Mouse (Mus musculus): ENCODE measurements around the gene Fer. TPM values are rescaled to one million over a fixed set of nuclear protein-coding genes. Genes with fewer than 3 reads are reported as not detected.
"Not testable (repeated sequence)": the region's sequence is repeated elsewhere in the genome, so short reads cannot be mapped to it uniquely, and the experiment has no call there.

Gene Fer
- polyA plus RNA-seq, 1 experiment from 2014 or later, result 28.6 TPM

DNA sequence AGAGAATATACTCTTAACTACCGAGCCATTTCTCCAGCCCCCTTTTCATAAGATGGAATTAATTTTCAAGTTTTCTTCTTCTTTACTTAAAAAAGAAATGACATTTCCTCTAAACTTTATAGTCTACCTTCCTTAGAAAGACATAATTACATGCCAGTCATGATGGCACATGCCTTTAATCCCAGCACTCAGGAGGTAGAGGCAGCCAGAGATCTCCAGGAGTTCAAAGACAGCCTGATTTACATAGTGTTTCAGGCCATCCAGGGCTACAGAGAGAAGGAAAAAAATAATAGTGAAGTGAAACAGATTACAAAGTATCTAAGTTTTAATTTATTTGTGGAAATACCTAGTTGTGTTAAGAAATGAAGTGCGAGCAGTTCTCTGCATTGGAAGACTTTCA is 26.6 kb upstream of the Fer start:
- Histone ChIP-seq H3K36me3 (ENCODE audit: control insufficient read depth, insufficient read depth, low read length) (no peaks in the 10 kb centered on the region), H3K4me3 (ENCODE audit: low read depth, low read length) (no peak overlapping the region), H3K27me3 (replicated peaks; ENCODE audit: control insufficient read depth, insufficient read depth, low read length) (no peaks in the 10 kb centered on the region), H3K4me2 (ENCODE audit: low read length) (no peak overlapping the region), H3K4me1 (replicated peaks; ENCODE audit: control insufficient read depth, insufficient read depth, low read length) (no peaks in the 10 kb centered on the region), H3K9ac (ENCODE audit: low read length) (no peak overlapping the region), H3K9me3 (ENCODE audit: control insufficient read depth, low read length) (no peaks in the 10 kb centered on the region), H3K27ac (ENCODE audit: low read depth) (no peak overlapping the region)
- ATAC-seq (replicated peaks; ENCODE audit: low FRiP score, low TSS enrichment, low read depth) (no peak), DNase-seq (ENCODE audit: low spot score) (no peak)
- 86% methylated on average over 2 of the region's 2 CpGs for WGBS

DNA sequence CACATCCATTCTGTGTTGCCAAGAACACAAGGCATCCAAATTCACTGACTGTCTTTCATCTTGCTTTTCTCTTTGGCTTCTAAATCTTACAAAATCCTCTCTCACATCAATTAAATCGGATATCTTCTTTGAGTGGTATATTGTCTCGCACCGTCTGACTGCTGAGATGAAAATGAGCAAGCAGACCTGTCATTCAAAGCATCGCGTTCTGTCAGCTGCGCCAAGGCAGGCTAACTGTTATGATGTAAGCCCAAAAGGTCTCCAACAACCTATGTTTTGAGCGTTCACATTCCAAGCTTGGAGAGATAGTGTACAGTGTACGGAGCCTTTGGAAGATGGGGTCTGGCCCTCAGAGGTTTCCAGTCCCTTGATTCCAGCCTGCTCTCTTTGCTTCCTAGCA is 26.2 kb upstream of the Fer start:
- no peak overlapping the region for H3K4me2 ChIP-seq (ENCODE audit: low read length)
- H3K27ac ChIP-seq (ENCODE audit: low read depth), result no peak overlapping the region
- H3K36me3 ChIP-seq (ENCODE audit: control insufficient read depth, insufficient read depth, low read length), result no peaks in the 10 kb centered on the region
- DNase-seq (ENCODE audit: low spot score), result no peak
- WGBS, result 78% methylated on average over 8 of the region's 8 CpGs
- H3K27me3 ChIP-seq (replicated peaks; ENCODE audit: control insufficient read depth, insufficient read depth, low read length), result no peaks in the 10 kb centered on the region
- H3K4me3 ChIP-seq (ENCODE audit: low read depth, low read length), result no peak overlapping the region
- no peak for ATAC-seq (replicated peaks; ENCODE audit: low FRiP score, low TSS enrichment, low read depth)
- H3K9ac ChIP-seq (ENCODE audit: low read length), result no peak overlapping the region
- no peaks in the 10 kb centered on the region for H3K9me3 ChIP-seq (ENCODE audit: control insufficient read depth, low read length)
- H3K4me1 ChIP-seq (replicated peaks; ENCODE audit: control insufficient read depth, insufficient read depth, low read length), result no peaks in the 10 kb centered on the region

DNA sequence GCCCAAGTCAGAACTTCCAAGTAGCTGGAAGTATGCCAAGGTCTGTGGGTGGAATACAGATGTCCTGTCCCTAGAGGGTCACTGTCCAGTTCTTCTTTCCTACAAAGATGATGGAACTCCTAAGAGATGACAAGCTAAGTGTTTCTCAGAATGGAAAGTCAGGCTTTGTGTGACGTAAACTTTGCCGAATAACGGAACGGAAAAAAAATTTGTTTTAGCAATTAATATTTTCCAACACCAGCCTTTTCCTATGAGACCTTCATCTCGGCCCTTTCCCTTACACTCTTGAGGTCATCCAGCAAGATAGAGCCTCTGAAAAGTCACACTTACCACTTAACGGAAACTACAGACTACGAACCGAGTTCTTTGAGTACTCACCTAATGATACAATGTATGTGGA is 24.7 kb upstream of the Fer start:
- H3K4me2 ChIP-seq (ENCODE audit: low read length), result no peak overlapping the region
- no peak for DNase-seq (ENCODE audit: low spot score)
- no peak overlapping the region for H3K27ac ChIP-seq (ENCODE audit: low read depth)
- no peaks in the 10 kb centered on the region for H3K4me1 ChIP-seq (replicated peaks; ENCODE audit: control insufficient read depth, insufficient read depth, low read length)
- no peaks in the 10 kb centered on the region for H3K9me3 ChIP-seq (ENCODE audit: control insufficient read depth, low read length)
- H3K36me3 ChIP-seq (ENCODE audit: control insufficient read depth, insufficient read depth, low read length), result no peaks in the 10 kb centered on the region
- no peak for ATAC-seq (replicated peaks; ENCODE audit: low FRiP score, low TSS enrichment, low read depth)
- no peak overlapping the region for H3K4me3 ChIP-seq (ENCODE audit: low read depth, low read length)
- H3K27me3 ChIP-seq (replicated peaks; ENCODE audit: control insufficient read depth, insufficient read depth, low read length), result no peaks in the 10 kb centered on the region
- no peak overlapping the region for H3K9ac ChIP-seq (ENCODE audit: low read length)
- 93% methylated on average over 8 of the region's 8 CpGs for WGBS

DNA sequence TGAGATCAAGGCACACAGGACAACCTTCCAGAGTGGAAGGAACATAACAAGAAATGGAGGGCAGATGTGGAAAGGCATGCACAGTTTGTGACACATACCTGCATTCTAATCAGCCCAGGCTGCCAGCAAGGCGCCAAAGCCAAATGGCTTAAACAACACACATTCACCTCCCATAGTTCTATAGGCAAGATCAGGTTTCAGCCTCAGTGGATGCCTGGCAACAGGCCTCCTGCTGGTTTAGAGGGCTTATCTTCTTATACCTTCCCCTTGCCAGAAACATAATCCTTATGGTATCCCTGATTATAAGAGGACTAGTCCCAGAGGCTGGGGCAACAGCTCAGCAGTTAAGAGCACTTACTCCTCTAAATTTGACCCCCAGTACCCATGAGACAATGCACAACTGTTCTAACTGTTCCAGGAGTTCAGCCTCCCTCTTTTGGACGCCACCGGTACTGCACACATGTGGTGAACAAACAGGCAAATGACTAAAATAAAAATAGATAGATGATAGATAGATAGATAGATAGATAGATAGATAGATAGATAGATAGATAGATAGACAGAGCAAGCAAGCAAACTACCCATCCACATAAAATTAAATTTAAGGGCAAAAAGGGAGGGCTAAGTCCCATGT is 23.1 kb upstream of the Fer start:
- DNase-seq (ENCODE audit: low spot score), result no peak
- H3K4me3 ChIP-seq (ENCODE audit: low read depth, low read length), result no peak overlapping the region
- 92% methylated on average over 3 of the region's 3 CpGs for WGBS
- H3K27ac ChIP-seq (ENCODE audit: low read depth), result no peak overlapping the region
- H3K27me3 ChIP-seq (replicated peaks; ENCODE audit: control insufficient read depth, insufficient read depth, low read length), result no peaks in the 10 kb centered on the region
- no peaks in the 10 kb centered on the region for H3K4me1 ChIP-seq (replicated peaks; ENCODE audit: control insufficient read depth, insufficient read depth, low read length)
- no peaks in the 10 kb centered on the region for H3K36me3 ChIP-seq (ENCODE audit: control insufficient read depth, insufficient read depth, low read length)
- H3K9ac ChIP-seq (ENCODE audit: low read length), result no peak overlapping the region
- ATAC-seq (replicated peaks; ENCODE audit: low FRiP score, low TSS enrichment, low read depth), result no peak
- no peak overlapping the region for H3K4me2 ChIP-seq (ENCODE audit: low read length)
- H3K9me3 ChIP-seq (ENCODE audit: control insufficient read depth, low read length), result no peaks in the 10 kb centered on the region

DNA sequence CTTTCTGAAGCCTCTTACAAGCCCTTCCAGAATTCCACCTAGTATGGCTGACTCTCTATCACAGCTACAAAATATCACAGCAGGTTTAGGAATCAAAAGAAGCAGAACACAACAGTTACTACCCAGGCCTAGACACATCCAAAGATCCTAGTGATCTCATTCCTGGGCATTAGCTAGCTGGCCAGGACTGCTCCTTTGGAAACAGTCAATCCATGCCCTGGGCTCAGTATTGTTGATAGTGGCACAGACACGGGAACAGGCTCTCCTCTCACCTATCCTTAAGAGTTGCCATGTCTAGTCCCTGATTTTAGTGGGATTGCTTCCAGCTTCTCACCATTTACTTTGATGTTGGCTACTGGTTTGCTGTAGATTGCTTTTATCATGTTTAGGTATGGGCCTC is 20.6 kb upstream of the Fer start:
- Histone ChIP-seq H3K4me3 (ENCODE audit: low read depth, low read length) (no peak overlapping the region), H3K36me3 (ENCODE audit: control insufficient read depth, insufficient read depth, low read length) (no peaks in the 10 kb centered on the region), H3K27ac (ENCODE audit: low read depth) (no peak overlapping the region), H3K9ac (ENCODE audit: low read length) (no peak overlapping the region), H3K9me3 (ENCODE audit: control insufficient read depth, low read length) (no peaks in the 10 kb centered on the region), H3K4me1 (replicated peaks; ENCODE audit: control insufficient read depth, insufficient read depth, low read length) (no peaks in the 10 kb centered on the region), H3K4me2 (ENCODE audit: low read length) (no peak overlapping the region), H3K27me3 (replicated peaks; ENCODE audit: control insufficient read depth, insufficient read depth, low read length) (no peaks in the 10 kb centered on the region)
- no peak for ATAC-seq (replicated peaks; ENCODE audit: low FRiP score, low TSS enrichment, low read depth)
- WGBS, result 75% methylated on average over 1 of the region's 1 CpGs
- no peak for DNase-seq (ENCODE audit: low spot score)

DNA sequence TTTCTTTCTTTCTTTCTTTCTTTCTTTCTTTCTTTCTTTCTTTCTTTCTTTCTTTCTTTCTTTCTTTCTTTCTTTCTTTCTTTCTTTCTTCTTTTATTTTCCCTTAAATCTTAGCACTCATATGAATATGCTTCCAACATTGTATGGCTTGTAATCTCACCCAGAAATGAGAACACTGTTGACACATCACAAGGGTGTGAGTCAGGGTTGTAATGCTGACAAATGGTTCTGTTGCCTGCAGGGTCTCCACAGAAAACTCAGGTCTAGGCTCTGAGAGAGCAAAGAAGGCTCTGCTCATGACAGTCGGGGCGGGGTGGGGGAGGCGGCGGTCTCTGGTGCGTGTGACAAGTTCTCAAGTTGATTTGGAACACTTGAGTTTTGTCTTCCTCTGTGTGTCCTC is 17.9 kb upstream of the Fer start:
- no peaks in the 10 kb centered on the region for H3K27me3 ChIP-seq (replicated peaks; ENCODE audit: control insufficient read depth, insufficient read depth, low read length)
- H3K4me1 ChIP-seq (replicated peaks; ENCODE audit: control insufficient read depth, insufficient read depth, low read length), result no peaks in the 10 kb centered on the region
- no peak for DNase-seq (ENCODE audit: low spot score)
- no peaks in the 10 kb centered on the region for H3K36me3 ChIP-seq (ENCODE audit: control insufficient read depth, insufficient read depth, low read length)
- no peak overlapping the region for H3K4me2 ChIP-seq (ENCODE audit: low read length)
- no peak overlapping the region for H3K9ac ChIP-seq (ENCODE audit: low read length)
- H3K4me3 ChIP-seq (ENCODE audit: low read depth, low read length), result no peak overlapping the region
- H3K9me3 ChIP-seq (ENCODE audit: control insufficient read depth, low read length), result no peaks in the 10 kb centered on the region
- 74% methylated on average over 5 of the region's 5 CpGs for WGBS
- H3K27ac ChIP-seq (ENCODE audit: low read depth), result no peak overlapping the region
- no peak for ATAC-seq (replicated peaks; ENCODE audit: low FRiP score, low TSS enrichment, low read depth)

DNA sequence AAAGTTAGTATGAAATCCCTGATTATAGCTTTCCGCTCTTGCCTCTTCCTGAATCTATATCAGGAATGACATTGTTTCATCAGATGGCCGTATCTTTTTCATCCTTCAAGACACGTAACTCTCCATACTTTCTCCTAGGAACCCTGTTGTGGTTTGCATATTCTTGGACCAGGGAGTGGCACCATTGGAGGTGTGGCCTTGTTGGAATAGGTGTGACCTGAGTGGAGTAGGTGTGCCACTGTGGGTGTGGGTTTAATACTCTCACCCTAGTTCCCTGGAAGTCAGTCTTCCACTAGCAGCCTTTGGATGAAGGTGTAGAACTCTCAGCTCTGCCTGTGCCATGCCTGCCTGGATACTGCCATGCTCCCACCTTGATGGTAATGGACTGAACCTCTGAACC is 17.1 kb upstream of the Fer start:
- not testable (repeated sequence) for H3K9me3 ChIP-seq (ENCODE audit: control insufficient read depth, low read length); H3K27ac ChIP-seq (ENCODE audit: low read depth); ATAC-seq (replicated peaks; ENCODE audit: low FRiP score, low TSS enrichment, low read depth); H3K27me3 ChIP-seq (replicated peaks; ENCODE audit: control insufficient read depth, insufficient read depth, low read length); DNase-seq (ENCODE audit: low spot score); H3K9ac ChIP-seq (ENCODE audit: low read length); H3K4me1 ChIP-seq (replicated peaks; ENCODE audit: control insufficient read depth, insufficient read depth, low read length); H3K4me2 ChIP-seq (ENCODE audit: low read length); H3K36me3 ChIP-seq (ENCODE audit: control insufficient read depth, insufficient read depth, low read length); H3K4me3 ChIP-seq (ENCODE audit: low read depth, low read length)
- 98% methylated on average over 3 of the region's 3 CpGs for WGBS

DNA sequence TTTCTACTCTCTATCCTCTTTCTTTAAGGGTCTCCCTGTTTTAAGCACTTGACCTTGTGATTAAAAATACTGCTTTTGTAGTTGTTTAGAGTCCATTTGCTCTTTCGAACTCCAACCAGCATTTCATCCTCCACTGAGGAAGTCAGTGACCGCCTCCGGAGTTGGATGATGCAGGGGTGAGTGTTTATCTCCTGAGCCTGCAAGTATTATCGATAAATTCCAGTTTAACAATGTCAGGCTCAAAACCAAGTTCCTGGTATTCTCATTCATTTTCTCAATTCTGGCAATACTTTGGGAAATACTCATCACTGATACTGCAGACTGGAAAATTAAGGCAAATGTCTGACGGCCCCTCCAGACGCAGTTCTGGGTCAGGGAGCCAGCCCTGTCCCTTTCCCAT is 13.7 kb upstream of the Fer start:
- no peaks in the 10 kb centered on the region for H3K9me3 ChIP-seq (ENCODE audit: control insufficient read depth, low read length)
- 3% methylated on average over 6 of the region's 6 CpGs for WGBS
- peak overlapping the region; percentile 62 for H3K4me3 ChIP-seq (ENCODE audit: low read depth, low read length)
- peak overlapping the region; percentile 29; the same call in 1 of the 2 replicates for H3K27ac ChIP-seq (ENCODE audit: low read depth)
- DNase-seq (ENCODE audit: low spot score) (no peak), ATAC-seq (replicated peaks; ENCODE audit: low FRiP score, low TSS enrichment, low read depth) (peak; percentile 37; the same call in 1 of the 2 replicates)
- H3K9ac ChIP-seq (ENCODE audit: low read length), result peak overlapping the region; percentile 86
- peak overlapping the region; percentile 40 for H3K4me2 ChIP-seq (ENCODE audit: low read length)
- H3K36me3 ChIP-seq (ENCODE audit: control insufficient read depth, insufficient read depth, low read length), result no peaks in the 10 kb centered on the region
- no peaks in the 10 kb centered on the region for H3K4me1 ChIP-seq (replicated peaks; ENCODE audit: control insufficient read depth, insufficient read depth, low read length)
- no peaks in the 10 kb centered on the region for H3K27me3 ChIP-seq (replicated peaks; ENCODE audit: control insufficient read depth, insufficient read depth, low read length)

DNA sequence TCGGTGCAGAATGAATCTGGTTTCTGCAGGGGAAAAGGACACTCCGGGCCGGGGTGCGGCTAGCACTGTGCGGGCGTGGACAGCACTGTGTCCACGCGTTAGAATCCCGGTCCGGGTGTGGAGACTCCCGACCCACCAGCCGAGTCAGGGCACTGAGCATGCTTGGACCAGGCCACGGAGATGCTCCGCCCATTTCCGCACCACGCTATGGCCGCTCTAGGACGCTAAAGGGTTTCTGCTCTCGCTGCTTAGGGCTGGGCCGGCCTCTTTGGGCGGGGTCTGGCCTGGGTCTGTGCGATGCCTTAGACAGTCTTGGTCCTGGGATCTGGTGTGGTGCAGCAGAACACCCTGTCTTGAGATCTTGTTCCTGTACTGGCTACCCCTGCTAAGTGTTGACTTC is 13.3 kb upstream of the Fer start:
- Histone ChIP-seq H3K27me3 (replicated peaks; ENCODE audit: control insufficient read depth, insufficient read depth, low read length) (no peaks in the 10 kb centered on the region), H3K4me2 (ENCODE audit: low read length) (peak overlapping the region; percentile 40), H3K4me3 (ENCODE audit: low read depth, low read length) (peak overlapping the region; percentile 62), H3K4me1 (replicated peaks; ENCODE audit: control insufficient read depth, insufficient read depth, low read length) (no peaks in the 10 kb centered on the region), H3K36me3 (ENCODE audit: control insufficient read depth, insufficient read depth, low read length) (no peaks in the 10 kb centered on the region), H3K9me3 (ENCODE audit: control insufficient read depth, low read length) (no peaks in the 10 kb centered on the region), H3K9ac (ENCODE audit: low read length) (peak overlapping the region; percentile 86), H3K27ac (ENCODE audit: low read depth) (peak overlapping the region; percentile 29; the same call in 1 of the 2 replicates)
- ATAC-seq (replicated peaks; ENCODE audit: low FRiP score, low TSS enrichment, low read depth) (peak; percentile 100), DNase-seq (ENCODE audit: low spot score) (peak; percentile 92)
- under 1% methylated on average over 22 of the region's 22 CpGs for WGBS

Measured in intestine, embryonic 14.5 days (tissue).